Mouse (Mus musculus) lung, postnatal 0 days (tissue): ENCODE measurements at regions not wholly inside any gene's neighbourhood (a gene's known extent, or its start where the extent isn't known, plus 50 kb on each side); places are given as distances from the start of the nearest gene placed in this dataset.

Experiments used
- CTCF ChIP-seq: IDR thresholded peaks from 2 replicates; pipeline ENCODE4 v1.5.1; 2016; ENCODE audit warnings: antibody characterized with exemption, mild to moderate bottlenecking
- EP300 ChIP-seq: IDR thresholded peaks from 2 replicates; pipeline ENCODE4 v1.6.1; 2016; ENCODE audit warnings: antibody characterized with exemption, mild to moderate bottlenecking, control low read depth

- TF ChIP-seq CTCF, result no peak
- TF ChIP-seq EP300, result no peak
Measured at GRCm38 (mm10) chr3:66660555-66660954, 320.6 kb upstream of the Rsrc1 start.
